Mouse (Mus musculus): ENCODE measurements around the gene Dll1. TPM values are rescaled to one million over a fixed set of nuclear protein-coding genes. Genes with fewer than 3 reads are reported as not detected.

The Dll1 gene
- 10 to 100 TPM; 10.6 to 12.0 TPM for total RNA-seq (2021)

DNA sequence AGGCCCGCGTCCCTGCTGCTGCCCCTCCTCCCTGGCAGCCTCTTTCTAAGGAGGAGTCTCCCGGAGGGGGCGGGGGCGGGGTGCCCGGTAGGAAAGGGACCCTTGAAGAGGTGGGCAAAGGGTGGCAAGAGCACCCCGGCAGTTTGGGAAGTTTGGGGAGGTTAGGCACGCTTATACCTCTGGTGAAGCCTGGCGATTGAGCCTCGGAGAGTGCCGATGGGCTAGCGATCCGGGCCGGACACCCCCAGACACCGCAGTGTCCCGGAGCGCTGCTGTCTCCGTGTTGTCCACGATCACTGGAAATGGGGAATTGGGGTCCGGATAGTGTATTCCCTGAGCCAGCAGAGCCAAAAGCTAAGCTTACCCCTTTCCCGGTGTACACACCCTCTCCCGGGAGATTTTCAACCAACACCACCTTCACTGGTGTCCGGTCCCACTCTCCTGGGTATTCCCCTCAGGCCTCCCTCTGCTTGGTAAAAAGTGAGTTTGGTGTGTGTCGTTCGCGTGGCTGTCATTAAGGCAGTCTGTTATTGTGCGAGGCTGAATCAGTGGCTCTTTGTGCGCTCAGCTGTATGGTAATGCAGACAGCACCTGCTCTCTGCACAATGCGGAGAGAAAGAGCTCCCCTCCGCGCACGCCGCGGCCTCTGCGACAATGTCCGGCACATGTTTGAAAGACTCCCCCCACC, at the start of gene Dll1:
Dll1 (minus strand) TSS at position 379 of the 688 bp plus-strand sequence.
- DNase-seq (ENCODE audit: extremely low spot score in 1 of 2, low spot score in 2 of 2): no peak
- intact Hi-C loops (cut with DNase I): loop anchor here (5.0 kb wide), 1 partner anchor 194 kb away; no protein-coding TSS in a partner anchor

DNA sequence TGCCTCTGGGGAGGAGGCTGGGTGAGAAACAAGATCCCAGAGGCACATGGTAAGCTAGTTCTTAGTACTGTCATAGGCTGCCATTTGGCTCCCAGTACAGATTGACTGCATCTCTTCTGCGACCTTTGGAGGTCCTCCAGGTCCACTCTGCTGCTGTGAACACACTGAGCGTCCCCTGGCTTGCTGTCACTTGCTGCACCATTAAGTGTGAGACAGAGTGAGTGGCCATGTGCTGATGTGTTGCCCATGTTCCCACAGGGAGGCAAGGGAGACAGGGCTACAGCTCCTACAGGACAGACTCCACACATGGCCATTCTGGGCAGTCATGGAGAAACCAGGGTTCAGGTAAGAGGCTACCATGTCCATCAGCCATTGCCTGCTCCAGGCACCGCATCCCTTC, 49.3 kb upstream of the Dll1 start:
- DNase-seq (ENCODE audit: extremely low spot score in 1 of 2, low spot score in 2 of 2): no peak
- intact Hi-C loops (cut with DNase I): no loop called here

DNA sequence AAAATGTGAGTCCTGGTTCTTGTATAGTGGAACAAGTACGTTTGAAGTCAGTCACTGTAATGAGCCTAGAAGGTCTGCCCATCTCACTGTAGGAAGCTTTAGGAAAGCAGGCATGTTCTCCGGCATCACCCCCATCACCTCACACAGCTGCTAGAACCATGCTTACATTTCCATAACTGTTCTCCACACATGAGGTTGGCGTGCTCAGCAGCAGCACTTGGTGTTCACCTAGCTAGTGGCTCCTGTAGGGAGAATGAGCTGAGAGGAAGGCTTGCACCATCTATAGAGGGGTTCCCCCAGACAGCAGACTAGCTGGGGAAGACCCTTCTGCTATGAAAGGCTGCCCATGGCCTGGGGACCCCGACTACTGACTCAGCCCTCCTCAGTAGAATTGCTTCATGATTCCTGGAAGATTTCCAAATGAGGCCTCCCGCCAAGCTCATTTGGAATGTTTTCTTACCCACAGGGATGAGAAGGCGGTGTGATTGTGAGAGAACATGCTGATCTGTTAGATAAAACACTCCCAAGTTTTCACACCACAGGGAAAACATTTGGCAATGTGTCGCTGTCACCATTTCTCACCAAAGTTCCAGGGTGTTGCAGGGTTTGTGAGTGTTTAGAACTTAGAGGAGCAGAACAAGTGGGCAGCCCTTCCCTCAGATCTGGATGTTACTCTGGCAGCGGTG, 46.6 kb upstream of the Dll1 start:
- DNase-seq (ENCODE audit: extremely low spot score in 1 of 2, low spot score in 2 of 2): peak; percentile 45 to 51

DNA sequence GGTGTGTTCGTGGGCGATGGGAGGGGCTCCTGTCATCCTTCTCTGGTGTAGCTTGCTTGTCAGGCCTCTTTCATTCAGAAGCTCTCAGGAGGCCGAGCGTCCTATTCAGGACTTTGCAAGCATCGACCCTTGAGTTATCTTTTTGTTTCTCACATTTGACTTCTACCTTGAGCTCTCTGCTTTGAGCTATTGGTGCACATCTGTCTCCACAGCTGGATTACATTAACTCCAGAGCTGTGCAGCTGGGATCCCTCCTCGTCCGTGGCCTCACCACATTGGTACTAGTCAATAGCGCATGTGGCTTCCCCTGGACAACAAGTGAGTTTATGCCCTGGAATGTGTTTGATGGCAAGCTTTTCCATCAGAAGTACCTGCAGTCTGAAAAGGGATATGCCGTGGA, 46.0 kb upstream of the Dll1 start:
- no peak for DNase-seq (ENCODE audit: extremely low spot score in 1 of 2, low spot score in 2 of 2)
- intact Hi-C loops (cut with DNase I): loop anchor here (5.0 kb wide), 1 partner anchor 40 kb away; no protein-coding TSS in a partner anchor

More for the DNA sequence above, 46.6 kb upstream of the Dll1 start:
- intact Hi-C loops (cut with DNase I): loop anchor here (5.0 kb wide), 1 partner anchor 39 kb away; no protein-coding TSS in a partner anchor

DNA sequence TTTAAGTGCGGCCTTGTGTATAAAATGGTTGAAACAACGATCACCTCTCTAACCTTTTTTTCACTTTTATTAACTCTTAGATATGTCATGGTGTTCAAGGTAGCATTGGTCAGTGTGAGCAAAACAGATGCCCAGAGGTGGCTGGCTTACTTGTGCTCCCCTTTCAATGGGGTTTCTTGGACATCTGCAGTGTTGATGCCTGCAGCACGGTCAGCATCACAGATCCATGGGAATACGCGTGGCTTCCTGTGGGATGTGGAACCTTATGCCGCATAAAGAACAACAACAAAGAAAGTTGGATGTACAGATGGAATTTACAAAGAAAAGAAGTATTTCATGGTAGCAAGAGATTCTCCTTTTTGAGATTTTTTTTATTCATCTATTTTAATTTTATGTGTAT, 44.8 kb upstream of the Dll1 start:
- no peak for DNase-seq (ENCODE audit: extremely low spot score in 1 of 2, low spot score in 2 of 2)
- intact Hi-C loops (cut with DNase I): loop anchor here (5.0 kb wide), 1 partner anchor 41 kb away; no protein-coding TSS in a partner anchor

DNA sequence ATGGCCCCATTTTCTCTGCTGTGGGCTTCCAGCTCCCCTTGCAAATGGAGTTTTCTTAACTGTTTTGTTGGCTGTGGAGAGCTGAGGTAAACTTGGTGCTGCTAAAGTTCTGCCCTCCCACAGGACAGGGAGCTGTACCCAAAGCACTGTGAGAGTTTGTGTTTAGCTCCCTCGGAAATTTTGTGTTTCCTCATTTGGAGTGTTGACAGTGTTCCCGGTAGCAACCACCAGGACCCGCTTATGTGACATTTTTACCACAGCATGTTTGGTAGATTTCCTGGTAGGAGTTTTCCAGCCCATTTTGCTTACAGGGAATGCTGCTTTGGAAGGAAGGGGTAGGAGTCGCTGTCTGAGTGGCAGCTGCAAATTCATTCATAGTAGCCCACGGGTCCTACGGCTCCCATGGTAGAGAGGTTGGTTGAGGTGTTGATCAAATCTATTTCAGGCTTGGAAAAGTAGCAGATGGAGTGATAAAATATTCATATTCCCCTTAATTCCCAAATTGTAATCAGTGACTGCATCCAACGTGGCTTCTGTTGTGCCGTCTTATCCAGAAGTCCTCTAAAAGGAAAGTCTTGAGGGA, 43.4 kb upstream of the Dll1 start:
- intact Hi-C loops (cut with DNase I): loop anchor here (5.0 kb wide), 1 partner anchor 42 kb away; no protein-coding TSS in a partner anchor
- DNase-seq (ENCODE audit: extremely low spot score in 1 of 2, low spot score in 2 of 2): no peak

DNA sequence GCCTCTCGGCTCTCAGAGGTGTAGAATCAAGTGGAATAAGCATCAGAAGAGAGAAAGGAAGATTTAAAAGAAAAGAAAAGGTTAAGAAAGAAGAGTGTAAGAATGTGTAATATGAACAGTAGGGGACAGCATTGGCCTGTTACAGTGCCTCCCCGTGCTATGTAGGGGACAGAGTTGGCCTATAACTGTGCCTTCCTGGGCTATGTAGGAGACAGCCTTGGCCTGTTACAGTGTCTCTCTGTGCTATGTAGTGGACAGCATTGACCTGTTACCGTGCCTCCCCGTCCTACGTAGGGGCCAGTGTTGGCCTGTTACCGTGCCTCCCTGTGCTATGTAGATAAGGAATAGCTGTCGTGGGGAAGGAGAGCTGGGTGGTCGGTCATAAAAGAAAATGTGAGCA, 42.9 kb upstream of the Dll1 start:
- DNase-seq (ENCODE audit: extremely low spot score in 1 of 2, low spot score in 2 of 2): no peak
- intact Hi-C loops (cut with DNase I): no loop called here

DNA sequence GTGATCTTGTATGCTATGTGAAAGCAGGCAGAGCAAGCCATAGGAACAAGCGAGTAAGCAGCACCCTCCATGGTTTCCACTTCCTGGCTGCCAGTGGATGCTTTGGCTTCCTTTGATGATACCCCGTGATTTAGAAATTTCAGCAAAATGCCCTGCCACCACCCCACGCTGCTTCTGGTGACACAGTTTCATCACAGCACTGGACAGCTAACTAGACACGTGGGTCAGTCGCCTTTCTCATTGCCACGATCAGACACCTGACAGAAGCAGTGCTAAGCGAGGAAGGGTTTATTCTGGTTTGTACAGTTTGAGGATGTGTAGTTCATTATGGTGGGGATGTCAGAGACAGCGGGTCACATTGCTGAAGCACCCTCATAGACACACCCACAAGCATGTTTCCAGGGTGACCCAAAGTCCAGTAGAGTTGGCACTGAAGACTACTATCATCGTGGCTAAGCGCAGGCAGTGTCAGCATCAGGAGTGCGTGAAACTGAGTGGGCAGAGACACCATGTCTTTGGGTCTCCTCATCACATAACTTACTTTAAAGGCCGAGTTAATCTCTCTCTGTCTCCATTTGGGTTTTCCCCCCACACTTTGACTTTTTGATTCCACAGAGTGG, 40.0 kb upstream of the Dll1 start:
- no peak for DNase-seq (ENCODE audit: extremely low spot score in 1 of 2, low spot score in 2 of 2)
- intact Hi-C loops (cut with DNase I): no loop called here

DNA sequence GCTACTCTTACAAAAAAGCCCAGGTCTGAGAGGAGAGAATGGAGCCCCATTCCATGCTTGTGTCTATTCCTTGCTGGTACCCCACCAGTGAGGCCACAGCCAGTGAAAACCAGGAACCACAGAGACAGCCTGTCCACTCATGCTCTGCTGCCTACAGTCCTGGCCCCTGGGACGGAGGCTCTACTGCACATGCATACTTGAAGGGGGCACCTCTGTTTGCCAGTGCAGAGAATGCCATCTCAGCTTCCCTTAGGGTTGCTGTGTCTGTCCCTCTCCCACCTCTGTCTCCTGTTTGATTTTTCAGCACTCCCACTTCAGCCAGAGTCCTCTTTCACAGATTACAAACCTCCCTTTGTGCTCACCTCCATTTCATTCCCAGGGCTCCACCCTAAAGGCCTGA, 34.2 kb upstream of the Dll1 start:
- intact Hi-C loops (cut with DNase I): no loop called here
- no peak for DNase-seq (ENCODE audit: extremely low spot score in 1 of 2, low spot score in 2 of 2)

DNA sequence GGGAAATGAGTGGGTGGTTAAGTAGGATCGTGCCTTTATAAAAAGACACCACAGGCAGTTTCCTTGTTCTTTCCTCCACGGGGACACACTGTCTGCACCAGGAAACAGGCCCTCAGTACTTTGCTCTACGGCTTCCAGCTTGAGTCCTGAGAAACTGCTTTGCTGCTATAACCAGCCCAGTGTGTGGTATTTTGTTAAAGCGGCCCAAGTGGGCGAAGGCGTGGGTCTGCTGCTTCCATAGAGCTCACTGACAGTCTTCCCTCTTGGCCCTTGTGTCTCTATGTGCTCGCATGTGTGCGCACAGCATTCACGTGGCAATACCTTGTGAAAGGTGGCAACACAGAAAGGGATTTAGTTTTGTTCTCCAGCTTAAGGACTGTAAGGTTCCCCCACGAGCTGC, 32.6 kb upstream of the Dll1 start:
- no peak for DNase-seq (ENCODE audit: extremely low spot score in 1 of 2, low spot score in 2 of 2)
- intact Hi-C loops (cut with DNase I): no loop called here

DNA sequence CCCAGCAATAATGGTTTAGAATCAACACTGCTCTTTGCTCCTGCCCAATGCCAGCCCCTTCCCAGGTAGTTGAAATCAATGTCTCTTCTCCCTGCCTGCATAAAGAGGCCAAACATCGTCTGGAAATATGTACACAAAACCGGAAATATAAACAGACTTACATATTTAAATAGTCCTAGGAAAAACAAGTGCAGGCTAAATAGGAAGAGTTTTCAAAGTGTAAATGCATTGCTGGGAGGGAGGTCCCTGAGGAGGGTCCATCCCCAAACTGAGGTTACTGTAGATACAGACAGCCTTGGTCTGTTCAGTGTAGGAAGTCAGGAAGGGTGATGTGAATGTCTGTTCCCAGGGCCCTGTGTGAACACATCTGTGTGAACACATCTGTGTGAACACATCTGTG, 29.9 kb upstream of the Dll1 start:
- DNase-seq (ENCODE audit: extremely low spot score in 1 of 2, low spot score in 2 of 2): no peak
- intact Hi-C loops (cut with DNase I): no loop called here

DNA sequence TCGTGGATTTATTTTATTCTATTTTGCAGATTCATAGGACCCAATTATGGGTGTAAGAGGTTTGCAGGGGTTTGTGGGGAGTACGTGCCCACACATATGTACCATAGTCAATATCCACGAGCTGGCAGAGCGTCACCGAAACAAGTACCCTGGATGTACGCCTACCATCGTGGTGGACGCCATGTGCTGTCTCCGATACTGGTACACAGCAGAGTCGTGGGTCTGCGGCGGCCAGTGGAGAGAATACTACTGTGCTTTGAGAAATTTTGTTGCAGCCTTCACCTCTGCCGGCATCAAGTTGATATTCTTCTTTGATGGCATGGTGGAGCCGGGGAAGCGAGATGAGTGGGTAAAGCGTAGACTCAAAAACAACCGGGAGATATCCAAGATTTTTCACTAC, 25.0 kb upstream of the Dll1 start:
- no peak for DNase-seq (ENCODE audit: extremely low spot score in 1 of 2, low spot score in 2 of 2)
- intact Hi-C loops (cut with DNase I): no loop called here

DNA sequence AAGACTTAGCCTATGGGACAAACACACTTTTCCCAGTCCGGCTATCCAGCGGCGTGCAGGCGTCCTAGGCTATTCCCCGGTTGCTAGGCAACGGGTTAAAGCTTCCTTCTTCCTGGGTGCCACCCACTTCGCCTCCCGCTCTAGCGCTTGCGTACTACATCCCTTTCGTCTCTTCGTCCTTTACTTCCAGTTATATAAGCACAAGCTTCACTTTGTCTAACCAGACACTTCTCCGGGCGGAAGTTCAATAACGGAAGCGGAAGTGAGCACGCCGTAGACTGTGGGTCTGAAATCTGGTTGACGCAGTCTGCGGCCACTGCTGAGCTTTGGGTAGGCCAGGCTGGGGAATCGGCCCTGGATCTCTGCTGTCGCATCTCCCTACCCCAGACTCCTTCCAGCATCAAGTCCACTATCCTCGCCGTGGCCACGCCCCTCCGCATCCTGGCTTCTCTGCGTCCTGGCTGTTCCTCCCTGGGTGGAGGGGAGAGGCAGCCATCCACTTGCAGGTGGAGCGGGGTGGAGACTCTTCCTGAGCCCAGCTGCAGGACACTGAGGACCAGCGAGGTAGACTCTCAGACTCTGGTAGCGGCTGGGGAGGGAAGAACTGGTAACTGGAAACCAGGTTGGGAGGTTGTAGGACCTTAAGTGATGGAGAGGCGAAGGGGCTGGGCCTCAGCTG, 19.5 kb upstream of the Dll1 start, which contains the start of gene Fam120b:
Fam120b (plus strand) TSS at position 206 of the 679 bp plus-strand sequence.
- intact Hi-C loops (cut with DNase I): loop anchor here (5.0 kb wide), 2 partner anchors 71 to 329 kb away; no protein-coding TSS in a partner anchor
- DNase-seq (ENCODE audit: extremely low spot score in 1 of 2, low spot score in 2 of 2): peak; percentile 90 to 93

DNA sequence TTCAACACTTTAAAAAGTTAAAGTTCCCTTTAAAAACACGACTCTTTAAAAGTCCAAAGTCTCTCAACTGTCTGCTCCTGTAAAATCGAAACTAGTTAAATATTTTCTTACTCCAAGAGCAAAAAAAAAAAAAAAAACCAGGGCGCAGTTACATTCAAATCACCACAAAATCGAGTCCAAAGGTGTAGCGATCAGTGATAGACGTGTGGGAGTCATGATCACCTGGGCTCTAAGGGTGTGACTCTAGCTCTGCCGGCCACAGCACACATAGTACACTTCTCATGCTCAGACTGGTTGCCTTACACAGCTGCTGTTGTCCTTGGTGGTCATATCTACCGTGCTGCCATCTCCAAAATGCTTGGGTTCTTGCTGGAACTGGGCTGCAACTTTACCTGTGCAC, 12.7 kb upstream of the Dll1 start:
- DNase-seq (ENCODE audit: extremely low spot score in 1 of 2, low spot score in 2 of 2): no peak
- intact Hi-C loops (cut with DNase I): no loop called here

DNA sequence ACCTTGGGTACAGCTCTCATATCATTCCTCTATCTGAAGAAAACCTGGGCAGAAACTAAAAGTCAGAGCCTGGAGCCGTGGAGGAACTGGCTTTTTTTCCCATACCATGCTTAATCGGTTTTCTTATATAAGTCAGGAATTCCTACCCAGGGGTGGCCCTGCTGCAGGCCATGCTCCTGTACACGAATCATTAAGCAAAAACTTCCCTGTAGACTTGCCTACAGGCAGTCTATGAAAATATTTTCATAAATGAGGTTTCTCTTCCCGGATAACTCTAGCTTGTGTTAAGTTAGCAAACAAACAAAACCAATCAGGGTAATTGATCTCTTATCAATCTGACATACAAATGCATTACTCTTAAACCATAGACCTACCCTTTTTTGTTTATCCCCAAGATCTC, 12.2 kb upstream of the Dll1 start:
- intact Hi-C loops (cut with DNase I): no loop called here
- no peak for DNase-seq (ENCODE audit: extremely low spot score in 1 of 2, low spot score in 2 of 2)

DNA sequence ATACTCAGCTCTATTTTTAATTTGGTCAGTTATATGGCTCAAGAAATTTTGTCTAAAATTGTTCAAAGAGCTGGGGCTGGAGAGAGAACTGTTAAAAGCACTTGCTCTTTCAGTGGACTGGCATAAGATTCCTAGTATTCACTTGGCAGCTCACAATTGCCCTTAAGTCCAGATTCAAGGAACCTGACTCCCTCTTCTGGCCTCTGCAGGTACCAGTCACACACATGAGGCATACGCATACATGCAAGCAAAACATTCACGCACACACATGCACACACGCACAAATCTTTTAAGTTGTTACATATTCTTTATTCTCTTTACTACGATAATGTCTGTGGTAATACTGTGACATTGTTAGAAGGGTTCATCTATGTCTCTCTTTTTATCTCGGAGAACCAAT, 6.7 kb upstream of the Dll1 start:
- no peak for DNase-seq (ENCODE audit: extremely low spot score in 1 of 2, low spot score in 2 of 2)
- intact Hi-C loops (cut with DNase I): no loop called here

DNA sequence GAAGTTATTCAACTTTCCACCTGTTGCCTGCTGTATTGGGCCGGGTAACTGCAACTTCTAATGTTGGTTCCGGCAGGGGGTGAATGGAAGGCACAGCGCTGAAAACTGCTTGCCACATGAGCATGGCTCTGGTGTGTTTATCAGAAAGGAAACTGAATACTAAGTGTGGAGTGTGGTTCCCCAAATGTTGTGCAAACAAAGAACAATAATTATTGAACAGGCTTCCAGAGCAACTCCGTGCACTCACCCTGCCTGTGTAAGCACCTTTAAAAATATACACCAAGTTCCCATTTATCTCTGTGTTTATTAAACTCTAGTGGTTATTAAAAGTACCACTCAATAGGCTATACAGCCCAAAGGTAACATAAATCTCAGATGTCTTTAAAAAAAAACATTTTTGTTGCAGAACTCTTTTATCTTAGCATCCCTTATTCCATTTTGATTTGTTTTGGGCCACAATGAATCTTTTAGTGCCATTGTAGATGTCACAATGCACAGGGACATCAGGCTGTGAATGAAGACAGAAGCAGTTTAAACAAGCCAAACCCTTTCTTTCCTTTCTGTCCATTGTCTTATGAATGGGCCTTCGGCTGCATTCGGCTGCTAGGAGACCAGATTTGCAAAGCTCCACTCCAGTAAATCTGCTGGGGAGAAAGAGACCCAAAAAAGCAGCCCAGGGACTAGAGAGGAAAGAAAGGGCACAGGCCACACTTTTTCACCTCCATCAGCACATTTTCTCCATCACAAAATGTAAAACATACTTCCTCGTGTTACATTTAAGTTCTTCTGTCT, 5.4 kb upstream of the Dll1 start:
- no peak for DNase-seq (ENCODE audit: extremely low spot score in 1 of 2, low spot score in 2 of 2)
- intact Hi-C loops (cut with DNase I): no loop called here

All from left cerebral cortex, postnatal 10 days (tissue).